Comparison of ENCODE assay signal across 22 mouse cellular contexts in genomic region chr11:121129616-121130015, GRCm38 (mm10). TPM values are rescaled to one million over a fixed set of nuclear protein-coding genes. Genes with fewer than 3 reads are reported as not detected.
"Had no signal": no experiment of that assay in that cellular context is flagged by ENCODE, and none has a peak within 500 bp of the region (broad histone marks: within the 10 kb centered on the region; RNA-seq: fewer than 3 reads in every experiment).

No protein-coding gene starts in this region.

- H3K4me1 ChIP-seq: kidney, embryonic 15.5 days; limb, embryonic 13.5 days; midbrain, embryonic 12.5 days had no signal

- ATAC-seq: liver, embryonic 12.5 days; midbrain, embryonic 16.5 days had no signal

- H3K27ac ChIP-seq: kidney, embryonic 15.5 days; limb, embryonic 13.5 days; liver, embryonic 12.5 days; midbrain, embryonic 12.5 days had no signal

- H3K4me3 ChIP-seq: kidney, embryonic 15.5 days; limb, embryonic 13.5 days; liver, embryonic 12.5 days; midbrain, embryonic 12.5 days had no signal

- H3K9ac ChIP-seq: kidney, embryonic 15.5 days; limb, embryonic 13.5 days; liver, embryonic 12.5 days; midbrain, embryonic 12.5 days had no signal

- H3K36me3 ChIP-seq: kidney, embryonic 15.5 days; limb, embryonic 13.5 days; liver, embryonic 12.5 days; midbrain, embryonic 12.5 days had no signal

- H3K27me3 ChIP-seq: kidney, embryonic 15.5 days; limb, embryonic 13.5 days; midbrain, embryonic 12.5 days had no signal

- DNase-seq: kidney, adult 2 months; kidney, postnatal 36 days; layer of hippocampus, adult 9-11 months; layer of hippocampus, postnatal 36 days; left cerebral cortex, postnatal 4 days; right cerebral cortex, adult 18-20 months; right cerebral cortex, postnatal 25 days; spleen, adult 18-20 months; thymus, adult 18-20 months; thymus, postnatal 14 days had no signal

- H3K9me3 ChIP-seq: kidney, embryonic 15.5 days; limb, embryonic 13.5 days; liver, embryonic 12.5 days; midbrain, embryonic 12.5 days had no signal

- H3K4me2 ChIP-seq: kidney, embryonic 15.5 days; limb, embryonic 13.5 days; liver, embryonic 12.5 days; midbrain, embryonic 12.5 days had no signal

RNA-seq across cellular contexts. Expression of gene Tex19.2, which starts 11.1 kb away (rescaled TPM):
- total RNA-seq: layer of hippocampus, adult 18-20 months; layer of hippocampus, postnatal 36 days; left cerebral cortex, postnatal 10 days; left cerebral cortex, postnatal 4 days; megakaryocyte-erythroid progenitor cell, adult 5-6 weeks had no signal
- polyA plus RNA-seq: kidney, adult 2 months; kidney, embryonic 15.5 days; limb, embryonic 13.5 days; lung, embryonic 16.5 days; midbrain, embryonic 12.5 days; midbrain, embryonic 16.5 days; neural tube, embryonic 14.5 days; stomach, embryonic 14.5 days had no signal

RNA-seq across cellular contexts. Expression of gene Tex19.1, which starts 16.3 kb away (rescaled TPM):
- total RNA-seq: layer of hippocampus, adult 18-20 months; layer of hippocampus, postnatal 36 days; left cerebral cortex, postnatal 10 days; left cerebral cortex, postnatal 4 days; megakaryocyte-erythroid progenitor cell, adult 5-6 weeks had no signal
- polyA plus RNA-seq: kidney, adult 2 months; kidney, embryonic 15.5 days; limb, embryonic 13.5 days; liver, embryonic 16.5 days; lung, embryonic 16.5 days; midbrain, embryonic 12.5 days; midbrain, embryonic 16.5 days; neural tube, embryonic 14.5 days; stomach, embryonic 14.5 days had no signal

RNA-seq across cellular contexts. Expression of gene Uts2r, which starts 30.5 kb away (rescaled TPM):
- total RNA-seq: left cerebral cortex, postnatal 10 days; left cerebral cortex, postnatal 4 days; megakaryocyte-erythroid progenitor cell, adult 5-6 weeks had no signal
- polyA plus RNA-seq: kidney, adult 2 months; liver, embryonic 12.5 days; liver, embryonic 16.5 days; lung, embryonic 16.5 days; stomach, embryonic 14.5 days had no signal

RNA-seq across cellular contexts. Expression of gene Sectm1a, which starts 48.6 kb away (rescaled TPM):
- total RNA-seq: layer of hippocampus, adult 18-20 months; layer of hippocampus, postnatal 36 days; left cerebral cortex, postnatal 10 days; megakaryocyte-erythroid progenitor cell, adult 5-6 weeks had no signal
- polyA plus RNA-seq: lung, embryonic 16.5 days; midbrain, embryonic 12.5 days; midbrain, embryonic 16.5 days; neural tube, embryonic 14.5 days; stomach, embryonic 14.5 days had no signal
